8 mouse cellular contexts compared by ENCODE assay signal in the genomic region with DNA sequence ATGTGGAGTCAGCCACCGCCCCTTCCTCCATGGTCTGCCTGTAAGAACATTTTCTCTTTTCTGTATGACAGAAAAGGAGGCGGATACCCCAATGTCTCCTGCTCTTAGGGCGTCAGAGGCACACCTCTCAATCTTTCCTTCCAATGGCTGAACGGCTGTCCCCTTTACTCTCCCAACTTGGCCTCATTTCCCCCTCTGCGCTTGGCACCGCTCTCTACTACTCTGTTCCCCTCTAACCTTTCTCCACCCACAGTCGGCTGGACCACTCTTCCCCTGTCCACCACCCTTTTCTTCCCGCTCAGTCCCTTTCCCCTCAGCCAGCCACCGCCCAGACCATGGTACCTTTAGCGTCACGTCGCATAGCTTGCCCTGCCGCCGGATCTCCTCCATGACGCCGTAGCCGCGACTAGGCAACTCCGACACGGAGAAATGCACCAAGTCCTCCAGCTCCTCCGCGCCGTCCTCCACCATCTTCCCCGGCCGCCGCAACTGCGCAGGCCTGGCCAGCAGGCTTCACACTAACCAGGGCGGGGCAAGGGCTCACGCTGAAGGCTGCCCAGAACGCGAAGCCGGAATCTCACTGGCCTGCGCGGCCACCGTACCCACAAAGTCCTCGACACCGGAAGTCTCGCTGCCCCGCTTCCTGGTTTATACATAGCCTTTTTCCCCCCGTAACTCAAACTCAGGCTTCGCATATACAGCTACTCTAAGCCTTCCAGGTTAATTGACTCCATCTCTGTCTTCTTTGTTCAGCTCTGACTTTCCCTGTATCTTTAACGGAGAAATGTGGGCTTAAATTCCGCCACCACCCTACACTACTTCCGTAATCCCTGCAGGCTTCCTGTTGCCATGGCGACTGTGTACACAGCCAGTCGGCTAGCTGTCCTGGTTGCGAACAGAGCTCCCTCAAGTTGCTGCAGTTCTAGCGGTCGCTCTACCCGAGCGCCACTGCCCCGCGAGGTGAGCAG. TPM values are rescaled to one million over a fixed set of nuclear protein-coding genes. Genes with fewer than 3 reads are reported as not detected.
DNase-seq lines count a peak whose midpoint lies in the region; ATAC-seq lines count a peak whose summit lies in the region.

A gene (minus strand): TSS at position 571 of the 968 bp plus-strand sequence.
A gene (plus strand): TSS at position 835 of the 968 bp plus-strand sequence.

- peaks cover 6% of the 10 kb centered on the region for H3K4me1 ChIP-seq in intestine, embryonic 14.5 days (replicated peaks; ENCODE audit: control insufficient read depth, insufficient read depth, low read length)

- H3K9me3 ChIP-seq in intestine, embryonic 14.5 days (ENCODE audit: control insufficient read depth, low read length), result no peaks in the 10 kb centered on the region

- ATAC-seq in intestine, embryonic 14.5 days (replicated peaks; ENCODE audit: low FRiP score, low TSS enrichment, low read depth), result peak; percentile 99

- under 1% methylated on average over 53 of the region's 53 CpGs for WGBS in intestine, embryonic 14.5 days

- intact Hi-C loops in left cerebral cortex, postnatal 14 days (cut with DNase I), result loop anchor here (5.0 kb wide), 1 partner anchor 56 kb away; a partner anchor contains a TSS

- peak within 1 kb of the TSS; percentile 79 for H3K4me2 ChIP-seq in intestine, embryonic 14.5 days (ENCODE audit: low read length)

- 0 out of 2 replicates have a peak, but pooled peaks cover 3% of the 10 kb centered on the region for H3K27me3 ChIP-seq in intestine, embryonic 14.5 days (replicated peaks; ENCODE audit: control insufficient read depth, insufficient read depth, low read length)

- H3K9ac ChIP-seq in intestine, embryonic 14.5 days (ENCODE audit: low read length), result peak within 1 kb of the TSS; percentile 74

- no peaks in the 10 kb centered on the region for H3K36me3 ChIP-seq in intestine, embryonic 14.5 days (ENCODE audit: control insufficient read depth, insufficient read depth, low read length)

- DNase-seq in adrenal gland, adult 18-20 months (ENCODE audit: low spot score in 2 of 2), result peak; percentile 96 to 97
- DNase-seq in embryo, embryonic 11 days, result peak; percentile 99
- DNase-seq in gastrocnemius, postnatal 25 days, result peak; percentile 94
- DNase-seq in intestine, embryonic 14.5 days (ENCODE audit: low spot score), result peak; percentile 98
- peak; percentile 98 to 99 for DNase-seq in left cerebral cortex, postnatal 14 days (ENCODE audit: low spot score in 2 of 2)
- DNase-seq in mesoderm, embryonic 11.5 days (ENCODE audit: low read depth, low spot score), result peak; percentile 96
- peak; percentile 97 for DNase-seq in right cerebral cortex, postnatal 36 days (ENCODE audit: low spot score in 2 of 2)
- peak; percentile 97 for DNase-seq in yolk sac, embryonic 10.5 days (ENCODE audit: low spot score)

- H3K4me3 ChIP-seq in intestine, embryonic 14.5 days (ENCODE audit: low read depth, low read length), result peak within 1 kb of the TSS; percentile 67

- peak within 1 kb of the TSS; percentile 81 for H3K27ac ChIP-seq in intestine, embryonic 14.5 days (ENCODE audit: low read depth)

RNA-seq across cellular contexts. Expression of the first gene that starts in this region (rescaled TPM):
- total RNA-seq in adrenal gland, adult 18-20 months (2021), result 10 to 100 TPM; 12.8 to 15.3 TPM
- total RNA-seq in gastrocnemius, postnatal 25 days (2021), result 1 to 10 TPM; 7.5 to 9.4 TPM
- polyA plus RNA-seq in intestine, embryonic 14.5 days (2014; fragmentation: Nextera tagmentation; extraction: Ambion mirVana), result 7.6 and 9.1 TPM in 2 replicates
- total RNA-seq in left cerebral cortex, postnatal 14 days (2021), result 10 to 100 TPM; 31.4 to 33.8 TPM

RNA-seq across cellular contexts. Expression of the second gene that starts in this region (rescaled TPM):
- total RNA-seq in adrenal gland, adult 18-20 months (2021), result 1 to 10 TPM; 1.4 to 1.8 TPM
- under 1 TPM in 1 of 2 experiments, not detected in 1; 0.26 TPM for total RNA-seq in gastrocnemius, postnatal 25 days (2021)
- 1.3 and 1.4 TPM in 2 replicates for polyA plus RNA-seq in intestine, embryonic 14.5 days (2014; fragmentation: Nextera tagmentation; extraction: Ambion mirVana)
- 1 to 10 TPM; 4.6 to 6.4 TPM for total RNA-seq in left cerebral cortex, postnatal 14 days (2021)

Comparison
In these comparisons a context has a peak if more than half of its experiments do, and no peak if none do; other contexts are left out.
1. Peak in every context shown above with its lines: DNase-seq, ATAC-seq, H3K4me3 ChIP-seq and H3K27ac ChIP-seq.